Mouse (Mus musculus) ES-E14 (cell line): ENCODE results near the gene Mpdu1. TPM values are rescaled to one million over a fixed set of nuclear protein-coding genes. Genes with fewer than 3 reads are reported as not detected.
A peak's percentile ranks its signal among the peaks of the same experiment; 100 is the strongest.

ENCODE experiments used
- DNase-seq: peaks from one replicate; pipeline ENCODE4 v3.0.0-alpha.2; 2013; ENCODE audit warnings: low read depth, low spot score
- H3K27ac ChIP-seq: 2 replicates; pipeline ENCODE4 v1.5.1; 2012; ENCODE audit warnings: low read depth, mild to moderate bottlenecking, low read length, moderate library complexity, mixed read lengths; ENCODE audit not compliant: poor library complexity, insufficient read depth, severe bottlenecking
- H3K36me3 ChIP-seq: 2 replicates; pipeline ENCODE4 v1.6.1; 2012; ENCODE audit warnings: mild to moderate bottlenecking, low read length, moderate library complexity, mixed read lengths; ENCODE audit not compliant: control insufficient read depth, poor library complexity, insufficient read depth, severe bottlenecking
- H3K4me1 ChIP-seq, 2 experiments: fragments of 150-350 bp in 1 of 2; sonication (generic) in 1 of 2; 2 replicates each; pipeline ENCODE4 v1.6.1; 2012; ENCODE audit warnings: low read length in 2 of 2, mild to moderate bottlenecking in 1 of 2, mixed read lengths in 1 of 2; ENCODE audit not compliant: control insufficient read depth in 2 of 2, insufficient read depth in 2 of 2, poor library complexity in 1 of 2
- H3K4me3 ChIP-seq, 2 experiments: fragments of 150-350 bp in 1 of 2; sonication (generic) in 1 of 2; 2 replicates each; pipeline ENCODE4 v1.5.1; 2012; ENCODE audit warnings: low read length in 2 of 2, low read depth in 1 of 2, mild to moderate bottlenecking in 1 of 2, mixed read lengths in 1 of 2; ENCODE audit not compliant: insufficient read depth in 1 of 2, poor library complexity in 1 of 2, severe bottlenecking in 1 of 2
- H3K9ac ChIP-seq: 2 replicates; pipeline ENCODE4 v1.6.1; 2012; ENCODE audit warnings: low read depth, mild to moderate bottlenecking, low read length, mixed read lengths; ENCODE audit not compliant: poor library complexity, insufficient read depth, severe bottlenecking
- H3K9me3 ChIP-seq: fragments of 150-350 bp; sonication (generic); 2 replicates; pipeline ENCODE4 v1.6.1; 2012; ENCODE audit warnings: low read depth, mild to moderate bottlenecking, low read length; ENCODE audit not compliant: control insufficient read depth, insufficient read depth
- CHD2 ChIP-seq: IDR thresholded peaks from 2 replicates; pipeline ENCODE4 v1.6.1; 2014; ENCODE audit warnings: mild to moderate bottlenecking, low read depth, low read length, inconsistent platforms
- HCFC1 ChIP-seq: IDR thresholded peaks from 2 replicates; pipeline ENCODE4 v1.6.1; 2012; ENCODE audit warnings: low read length, inconsistent platforms, borderline replicate concordance; ENCODE audit not compliant: insufficient read depth
- MAFK ChIP-seq: IDR thresholded peaks from 2 replicates; pipeline ENCODE4 v1.6.1; 2014; ENCODE audit warnings: mild to moderate bottlenecking, low read depth, low read length, inconsistent platforms; ENCODE audit not compliant: insufficient read depth
- ZC3H11A ChIP-seq: IDR thresholded peaks from 2 replicates; pipeline ENCODE4 v1.6.1; 2012; ENCODE audit warnings: low read depth, mild to moderate bottlenecking, inconsistent platforms, low read length, borderline replicate concordance
- ZNF384 ChIP-seq: IDR thresholded peaks from 2 replicates; pipeline ENCODE4 v1.6.1; 2012; ENCODE audit warnings: low read depth, low read length, inconsistent platforms
- in situ Hi-C, 2 experiments: fragments of 600-800 bp; cut with MboI; formaldehyde crosslinking; loops; one replicate each; pipeline ENCODE4 v1.15.1; 2025; ENCODE audit warnings: low sequenced_read_pairs in 2 of 2, inconsistent platforms in 1 of 2; ENCODE audit not compliant: unreplicated experiment in 2 of 2
- total RNA-seq: library from RNA; depleted of rRNA; stranded (reverse); fragments of 300-350 nt; gene quantifications from 2 replicates; pipeline ENCODE4 v1.2.3, GENCODE M21; 2012

Gene Mpdu1
- total RNA-seq, 1 experiment = 258 TPM

GRCm38 (mm10) chr11:69664841-69665240, 2.4 kb upstream of the Mpdu1 start:
- in situ Hi-C loops = no loop called here
- Histone ChIP-seq H3K9ac (no peak overlapping the region), H3K4me1 (peaks cover 0 to 11% of the 10 kb centered on the region in 2 experiments; a peak in 1 of 4 replicates), H3K36me3 (peaks cover 36% of the 10 kb centered on the region), H3K27ac (no peak overlapping the region; the same call in 1 of the 2 replicates), H3K4me3 (no peak overlapping the region), H3K9me3 (no peaks in the 10 kb centered on the region)
- TF ChIP-seq HCFC1 (no peak), ZNF384 (no peak), ZC3H11A (no peak), CHD2 (no peak), MAFK (no peak)
- DNase-seq = no peak

- Histone ChIP-seq H3K9ac (peak overlapping the region; percentile 81; the same call in 1 of the 2 replicates), H3K36me3 (peaks cover 27% of the 10 kb centered on the region), H3K4me3 (no peak overlapping the region), H3K9me3 (no peaks in the 10 kb centered on the region), H3K4me1 (peaks cover 0 to 10% of the 10 kb centered on the region in 2 experiments; a peak in 1 of 4 replicates), H3K27ac (peak overlapping the region; percentile 96; the same call in 1 of the 2 replicates)
- TF ChIP-seq MAFK (no peak), ZC3H11A (no peak), ZNF384 (no peak), CHD2 (no peak), HCFC1 (no peak)
- in situ Hi-C loops = no loop called here
- DNase-seq = no peak
Observed at GRCm38 (mm10) chr11:69663795-69664194, 1.4 kb upstream of the Mpdu1 start.

GRCm38 (mm10) chr11:69662967-69663671, 677 bp upstream of the Mpdu1 start:
- no peak for DNase-seq
- Histone ChIP-seq H3K4me1 (peaks cover 0 to 13% of the 10 kb centered on the region in 2 experiments; a peak in 1 of 4 replicates), H3K9ac (peak overlapping the region; percentile 81), H3K36me3 (peaks cover 27% of the 10 kb centered on the region), H3K4me3 (peak overlapping the region; percentile 85 to 87), H3K9me3 (no peaks in the 10 kb centered on the region), H3K27ac (peak overlapping the region; percentile 96)
- in situ Hi-C loops = no loop called here
- TF ChIP-seq CHD2 = no peak
- TF ChIP-seq MAFK = no peak
- no peak for TF ChIP-seq HCFC1
- no peak for TF ChIP-seq ZNF384
- no peak for TF ChIP-seq ZC3H11A

- TF ChIP-seq HCFC1 (no peak), ZNF384 (no peak), CHD2 (no peak), MAFK (no peak), ZC3H11A (no peak)
- Histone ChIP-seq H3K36me3 (peaks cover 27% of the 10 kb centered on the region), H3K27ac (peak overlapping the region; percentile 96; the same call in 1 of the 2 replicates)
Observed at GRCm38 (mm10) chr11:69661221-69661881, 1.1 kb downstream of the Mpdu1 start.

More at GRCm38 (mm10) chr11:69661221-69661881, 1.1 kb downstream of the Mpdu1 start:
- no peaks in the 10 kb centered on the region for H3K9me3 ChIP-seq
- H3K9ac ChIP-seq = peak overlapping the region; percentile 94
- H3K4me1 ChIP-seq = peaks cover 3 to 15% of the 10 kb centered on the region in 2 experiments; a peak in 3 of 4 replicates
- DNase-seq = no peak
- peak overlapping the region; percentile 85 to 87; a peak in 3 of 4 replicates for H3K4me3 ChIP-seq
- in situ Hi-C loops = no loop called here
